Mouse (Mus musculus) olfactory bulb, adult 2 months (tissue): Measurements from ENCODE around the gene Ndufv1.

Source experiments
- CTCF ChIP-seq: fragments of 200-500 bp; IDR thresholded peaks from 2 replicates; pipeline ENCODE4 v1.5.1; 2012; ENCODE audit warnings: low read depth, mild to moderate bottlenecking, low read length, moderate library complexity; ENCODE audit not compliant: insufficient read depth
- POLR2A ChIP-seq: fragments of 200-500 bp; IDR thresholded peaks from 2 replicates; pipeline ENCODE4 v1.6.1; 2012; ENCODE audit warnings: mild to moderate bottlenecking, low read depth, low read length, moderate library complexity; ENCODE audit not compliant: insufficient read depth

- no peak for TF ChIP-seq CTCF
- no peak for TF ChIP-seq POLR2A
Measured at GRCm38 (mm10) chr19:4013066-4013465, 460 bp upstream of the Ndufv1 start.
